Mouse (Mus musculus) forebrain, postnatal 0 days (tissue): ENCODE data around the gene 4921504E06Rik. TPM values are rescaled to one million over a fixed set of nuclear protein-coding genes. Genes with fewer than 3 reads are reported as not detected.

Experiments used
- ATAC-seq: fragments of 200-750 bp; cut with Nextera tagmentation; 2 replicates; pipeline ENCODE4 v1.8.0; 2017; ENCODE audit warnings: mild to moderate bottlenecking, moderate library complexity
- DNase-seq: peaks from one replicate; pipeline ENCODE4 v3.0.0-alpha.2; 2015
- H3K27ac ChIP-seq: fragments of 300-500 bp; sonication (generic); 2 replicates; pipeline ENCODE4 v1.5.1; 2014; ENCODE audit warnings: low read depth, mild to moderate bottlenecking, antibody characterized with exemption, low read length, moderate library complexity, mixed read lengths
- H3K27me3 ChIP-seq: fragments of 300-500 bp; sonication (generic); 2 replicates; pipeline ENCODE4 v1.6.1; 2014; ENCODE audit warnings: mild to moderate bottlenecking, low read length, mixed read lengths; ENCODE audit not compliant: insufficient read depth
- H3K36me3 ChIP-seq: fragments of 300-500 bp; sonication (generic); 2 replicates; pipeline ENCODE4 v1.6.1; 2014; ENCODE audit warnings: mild to moderate bottlenecking, moderate library complexity; ENCODE audit not compliant: insufficient read depth
- H3K4me1 ChIP-seq: fragments of 300-500 bp; sonication (generic); 2 replicates; pipeline ENCODE4 v1.6.1; 2014; ENCODE audit warnings: antibody characterized with exemption; ENCODE audit not compliant: insufficient read depth
- H3K4me2 ChIP-seq: fragments of 300-500 bp; sonication (generic); 2 replicates; pipeline ENCODE4 v1.6.1; 2014; ENCODE audit warnings: low read depth, mild to moderate bottlenecking, moderate library complexity
- H3K4me3 ChIP-seq: fragments of 300-500 bp; sonication (generic); 2 replicates; pipeline ENCODE4 v1.5.1; 2014; ENCODE audit warnings: low read depth, low read length, mixed read lengths
- H3K9ac ChIP-seq: fragments of 300-500 bp; sonication (generic); 2 replicates; pipeline ENCODE4 v1.6.1; 2014; ENCODE audit warnings: mild to moderate bottlenecking
- H3K9me3 ChIP-seq: fragments of 300-500 bp; sonication (generic); 2 replicates; pipeline ENCODE4 v1.6.1; 2016; ENCODE audit warnings: low read length
- CTCF ChIP-seq: sonication (generic); IDR thresholded peaks from 2 replicates; pipeline ENCODE4 v1.5.1; 2016; ENCODE audit warnings: antibody characterized with exemption, control low read depth, low read depth
- WGBS: fragments of 180-500 bp; shearing (Covaris S2); extraction: QIAGEN DNeasy Blood & Tissue Kit; methylation state at CpG from one replicate; pipeline ENCODE4 v1.1.7; 2014; 5-methylcytosine and 5-hydroxymethylcytosine counted together
- polyA plus RNA-seq: library from polyadenylated mRNA; unstranded; fragments of >200 nt; fragmentation: Nextera tagmentation; extraction: Ambion mirVana; gene quantifications from 2 replicates; pipeline ENCODE4 v1.2.1, GENCODE M21; 2015
- total RNA-seq: library from RNA; depleted of rRNA; stranded (reverse); fragments of >200 nt; gene quantifications from 2 replicates; pipeline ENCODE4 v1.2.3, GENCODE M21; 2014

Gene 4921504E06Rik
- total and polyA plus RNA-seq, 2 experiments from 2014 or later = not detected

DNA sequence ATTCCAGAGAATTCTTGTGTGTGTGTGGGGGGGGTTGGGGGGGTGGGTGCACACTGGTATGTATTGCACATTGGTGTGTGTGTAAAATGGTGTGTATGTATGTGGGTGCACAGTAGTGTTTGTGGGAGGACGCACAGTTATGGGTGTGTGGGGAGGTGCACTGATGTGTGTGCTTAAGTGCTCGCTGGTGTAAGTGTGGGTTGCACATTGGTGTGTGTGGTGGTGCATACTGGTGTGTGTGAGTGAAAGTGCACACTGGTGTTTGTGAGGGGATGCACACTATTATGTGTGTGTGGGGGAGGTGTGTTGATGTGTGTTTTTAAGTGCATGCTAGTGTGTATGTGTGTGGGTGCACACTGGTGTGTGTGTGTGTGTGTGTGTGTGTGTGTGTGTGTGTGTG, 24.3 kb downstream of the 4921504E06Rik start:
- Histone ChIP-seq H3K27me3 (no peaks in the 10 kb centered on the region), H3K4me3 (no peak overlapping the region), H3K4me1 (no peaks in the 10 kb centered on the region), H3K27ac (no peak overlapping the region), H3K9ac (no peak overlapping the region), H3K9me3 (no peaks in the 10 kb centered on the region), H3K4me2 (no peak overlapping the region), H3K36me3 (no peaks in the 10 kb centered on the region)
- 89% methylated on average over 2 of the region's 2 CpGs for WGBS
- no peak for TF ChIP-seq CTCF
- DNase-seq (no peak), ATAC-seq (no peak)

DNA sequence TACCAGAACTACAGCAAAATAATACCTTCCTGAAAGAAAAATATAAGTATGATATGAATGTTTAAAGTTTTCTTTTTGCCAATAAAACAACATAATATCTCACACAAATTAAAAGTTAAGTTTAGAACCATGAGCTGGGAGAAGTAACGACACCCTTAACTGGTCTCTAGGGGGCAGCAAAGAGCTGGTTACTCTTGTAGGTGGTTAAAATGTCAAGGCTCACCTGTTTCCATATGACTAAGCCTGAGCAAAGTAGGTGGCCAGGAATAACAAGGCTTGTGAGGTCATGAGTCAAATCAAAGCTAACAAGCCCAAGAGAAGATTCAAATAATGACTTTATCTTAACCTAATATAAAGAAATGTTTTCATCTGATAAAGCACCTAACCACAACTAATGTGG, 24.9 kb downstream of the 4921504E06Rik start:
- ATAC-seq (no peak), DNase-seq (peak; percentile 77)
- H3K4me3 ChIP-seq = no peak overlapping the region
- no peak overlapping the region for H3K4me2 ChIP-seq
- H3K36me3 ChIP-seq = no peaks in the 10 kb centered on the region
- H3K27ac ChIP-seq = no peak overlapping the region
- H3K9ac ChIP-seq = no peak overlapping the region
- H3K27me3 ChIP-seq = no peaks in the 10 kb centered on the region
- TF ChIP-seq CTCF = peak; percentile 76
- 0% methylated on average over 1 of the region's 1 CpGs for WGBS
- no peaks in the 10 kb centered on the region for H3K4me1 ChIP-seq
- no peaks in the 10 kb centered on the region for H3K9me3 ChIP-seq

DNA sequence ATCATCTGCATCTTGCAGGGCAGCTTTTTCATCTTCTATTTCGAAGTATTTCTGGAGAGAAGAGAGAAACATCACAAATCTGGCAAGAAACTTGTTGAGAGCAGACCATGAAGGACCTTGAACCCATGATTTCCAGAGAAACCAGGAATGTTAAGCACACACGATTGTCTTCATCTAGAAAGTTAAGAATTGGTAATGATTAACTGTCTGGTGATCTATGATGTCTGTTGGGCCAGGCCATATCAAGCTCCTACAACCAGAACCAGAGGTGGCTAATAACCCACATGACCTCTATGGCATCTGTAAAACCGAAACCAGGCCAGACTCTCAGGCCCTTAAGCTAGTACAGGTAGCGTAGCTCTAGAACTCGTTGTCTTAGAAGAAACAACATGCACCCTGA, 29.6 kb downstream of the 4921504E06Rik start:
- no peaks in the 10 kb centered on the region for H3K36me3 ChIP-seq
- no peaks in the 10 kb centered on the region for H3K9me3 ChIP-seq
- ATAC-seq = no peak
- DNase-seq = no peak
- H3K27me3 ChIP-seq = no peaks in the 10 kb centered on the region
- H3K27ac ChIP-seq = no peak overlapping the region
- H3K4me2 ChIP-seq = no peak overlapping the region
- TF ChIP-seq CTCF = no peak
- H3K9ac ChIP-seq = no peak overlapping the region
- WGBS = 86% methylated on average over 5 of the region's 5 CpGs
- H3K4me3 ChIP-seq = no peak overlapping the region
- H3K4me1 ChIP-seq = no peaks in the 10 kb centered on the region

DNA sequence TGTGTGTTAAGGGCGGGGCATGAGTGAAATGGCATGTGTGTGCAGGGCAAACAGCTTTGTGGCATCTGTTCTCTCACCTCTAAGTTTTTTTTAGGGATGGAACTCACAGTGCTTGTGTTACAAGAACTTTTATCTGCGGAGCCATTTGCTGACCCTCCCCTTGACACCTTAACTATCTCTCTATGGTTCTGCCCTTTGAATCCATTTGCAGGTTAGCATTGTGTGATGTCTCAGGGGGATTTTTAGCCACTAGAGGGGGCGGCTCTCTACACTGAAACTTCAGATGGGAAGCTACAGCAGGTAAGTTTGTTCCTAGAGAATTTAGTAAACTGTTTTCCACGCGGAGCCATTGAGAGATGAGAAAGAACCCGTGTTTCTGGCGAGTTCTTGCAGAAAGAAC, 32.1 kb downstream of the 4921504E06Rik start:
- DNase-seq = peak; percentile 35
- H3K27ac ChIP-seq = no peak overlapping the region
- TF ChIP-seq CTCF = peak; percentile 56; the same call in 1 of the 2 replicates
- WGBS = 44% methylated on average over 7 of the region's 7 CpGs
- no peak overlapping the region for H3K4me3 ChIP-seq
- H3K36me3 ChIP-seq = no peaks in the 10 kb centered on the region
- H3K4me2 ChIP-seq = no peak overlapping the region
- no peak overlapping the region for H3K9ac ChIP-seq
- no peak for ATAC-seq
- H3K27me3 ChIP-seq = no peaks in the 10 kb centered on the region
- H3K9me3 ChIP-seq = no peaks in the 10 kb centered on the region
- no peaks in the 10 kb centered on the region for H3K4me1 ChIP-seq

DNA sequence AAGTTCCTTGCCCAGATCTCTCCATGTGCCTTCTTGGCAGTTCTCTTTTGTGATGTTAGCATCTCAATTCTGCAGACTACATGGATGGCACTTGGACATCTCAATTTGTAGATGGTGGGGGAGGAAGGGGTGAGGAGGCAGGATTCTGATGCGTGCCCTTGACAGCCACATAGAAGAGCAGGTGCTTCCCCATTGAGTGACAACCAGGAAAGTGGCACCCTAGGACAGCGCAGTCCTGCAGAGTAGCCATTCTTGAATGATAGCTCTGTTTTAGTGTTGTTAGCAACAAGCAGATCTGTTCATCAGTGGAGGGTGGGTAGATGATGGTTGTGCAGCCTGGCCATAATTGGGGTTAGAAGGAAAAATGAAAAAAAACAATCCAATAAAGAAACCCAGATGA, 33.1 kb downstream of the 4921504E06Rik start:
- ATAC-seq = no peak
- no peak overlapping the region for H3K9ac ChIP-seq

DNA sequence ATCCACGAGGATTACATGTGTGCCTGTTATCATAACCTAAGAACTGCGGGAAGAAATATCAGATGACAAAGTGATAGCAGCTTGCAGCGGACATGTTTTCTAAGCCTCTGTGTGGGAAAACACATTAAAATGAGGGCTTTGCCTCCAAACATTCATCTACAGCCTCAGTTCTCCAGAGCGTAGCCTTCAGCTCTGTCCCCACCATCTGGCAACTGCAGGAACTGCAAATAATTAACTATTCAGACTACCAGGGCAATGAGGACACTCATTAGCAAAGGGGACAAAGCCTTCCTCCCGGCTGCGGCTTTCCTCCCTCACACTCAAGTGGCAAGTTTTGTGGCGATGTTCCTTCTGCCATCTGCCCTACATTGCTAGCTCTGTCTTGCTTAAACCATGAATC, 33.9 kb downstream of the 4921504E06Rik start:
- ATAC-seq (peak; percentile 86), DNase-seq (peak; percentile 75)
- H3K27me3 ChIP-seq = no peaks in the 10 kb centered on the region
- TF ChIP-seq CTCF = peak; percentile 81
- 3% methylated on average over 7 of the region's 7 CpGs for WGBS
- no peaks in the 10 kb centered on the region for H3K4me1 ChIP-seq
- H3K9me3 ChIP-seq = no peaks in the 10 kb centered on the region
- H3K4me2 ChIP-seq = no peak overlapping the region
- no peak overlapping the region for H3K9ac ChIP-seq
- no peak overlapping the region for H3K4me3 ChIP-seq
- H3K36me3 ChIP-seq = no peaks in the 10 kb centered on the region
- H3K27ac ChIP-seq = no peak overlapping the region

More for the DNA sequence above, 33.1 kb downstream of the 4921504E06Rik start:
- H3K4me2 ChIP-seq = no peak overlapping the region
- TF ChIP-seq CTCF = no peak
- H3K27me3 ChIP-seq = no peaks in the 10 kb centered on the region
- no peak overlapping the region for H3K4me3 ChIP-seq
- no peak for DNase-seq
- H3K27ac ChIP-seq = no peak overlapping the region
- no peaks in the 10 kb centered on the region for H3K9me3 ChIP-seq
- WGBS = 92% methylated on average over 2 of the region's 2 CpGs
- H3K36me3 ChIP-seq = no peaks in the 10 kb centered on the region
- H3K4me1 ChIP-seq = no peaks in the 10 kb centered on the region

DNA sequence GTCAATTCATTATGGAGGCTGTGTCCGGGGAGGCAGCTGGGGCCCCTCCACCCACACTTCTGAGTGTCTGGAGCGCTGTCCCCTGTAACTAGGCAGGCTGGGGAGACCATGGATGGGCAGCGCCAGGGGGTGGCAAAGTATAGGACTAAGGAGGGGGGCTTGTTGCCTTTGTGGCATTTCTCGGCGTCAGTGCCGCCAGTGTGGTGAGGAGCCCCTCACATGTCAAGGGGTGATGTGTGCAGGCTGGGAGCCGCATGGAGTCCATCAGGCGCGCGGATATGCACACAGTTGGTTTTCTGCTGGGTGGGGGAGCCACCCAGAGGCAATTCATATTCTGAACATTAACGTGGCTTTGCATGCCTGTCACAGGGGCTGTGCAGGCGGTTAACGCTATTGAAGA, 35.8 kb downstream of the 4921504E06Rik start:
- 36% methylated on average over 13 of the region's 13 CpGs for WGBS
- Histone ChIP-seq H3K9me3 (no peaks in the 10 kb centered on the region), H3K27ac (no peak overlapping the region), H3K4me3 (no peak overlapping the region), H3K36me3 (no peaks in the 10 kb centered on the region), H3K4me1 (no peaks in the 10 kb centered on the region), H3K27me3 (no peaks in the 10 kb centered on the region), H3K9ac (no peak overlapping the region), H3K4me2 (peak overlapping the region; percentile 13; the same call in 1 of the 2 replicates)
- no peak for TF ChIP-seq CTCF
- no peak for ATAC-seq
- DNase-seq = no peak

DNA sequence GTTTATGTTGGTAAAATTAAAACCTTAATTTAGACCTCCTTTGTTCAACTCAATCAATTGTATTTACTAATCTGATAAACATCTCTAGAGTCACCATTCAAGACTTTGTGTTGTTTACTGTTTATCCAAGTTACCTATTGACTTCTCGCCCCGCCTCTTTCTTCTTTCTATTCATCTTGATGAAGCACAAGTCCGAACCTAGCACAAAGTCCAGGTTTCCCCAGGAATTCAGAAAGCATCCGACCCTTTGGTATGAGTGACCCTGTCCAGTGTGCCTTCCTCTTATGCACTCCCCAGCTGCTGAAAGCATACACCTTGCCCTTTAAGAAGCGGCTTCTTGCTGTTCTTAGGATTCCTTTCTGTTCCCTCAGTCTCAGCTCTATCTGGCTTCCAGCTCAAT, 41.3 kb downstream of the 4921504E06Rik start:
- no peaks in the 10 kb centered on the region for H3K9me3 ChIP-seq
- ATAC-seq (no peak), DNase-seq (no peak)
- H3K4me1 ChIP-seq = no peaks in the 10 kb centered on the region
- H3K36me3 ChIP-seq = no peaks in the 10 kb centered on the region
- H3K9ac ChIP-seq = no peak overlapping the region
- no peak for TF ChIP-seq CTCF
- H3K4me3 ChIP-seq = no peak overlapping the region
- no peak overlapping the region for H3K27ac ChIP-seq
- H3K4me2 ChIP-seq = no peak overlapping the region
- no peaks in the 10 kb centered on the region for H3K27me3 ChIP-seq
- WGBS = 60% methylated on average over 5 of the region's 5 CpGs
